Mouse (Mus musculus) cerebellum, adult 2 months (tissue): ENCODE measurements around the gene Tbck.

Experiments used
- CTCF ChIP-seq: fragments of 200-500 bp; IDR thresholded peaks from 2 replicates; pipeline ENCODE4 v1.5.1; 2011; ENCODE audit warnings: low read depth, mild to moderate bottlenecking, control low read depth, low read length, moderate library complexity, borderline replicate concordance; ENCODE audit not compliant: insufficient read depth
- POLR2A ChIP-seq: fragments of 200-500 bp; IDR thresholded peaks from 2 replicates; pipeline ENCODE4 v1.6.1; 2011; ENCODE audit warnings: low read length, control low read depth, borderline replicate concordance; ENCODE audit not compliant: insufficient read depth

- TF ChIP-seq CTCF (no peak), POLR2A (no peak)
These were observed 30.0 kb downstream of the Tbck start for GRCm38 (mm10) chr3:132713913-132714312.
